Mouse (Mus musculus) Patski (cell line): ENCODE results near the gene Kcnc1. TPM values are rescaled to one million over a fixed set of nuclear protein-coding genes. Genes with fewer than 3 reads are reported as not detected.

Source experiments
- ATAC-seq: fragments of 100-300 bp; one replicate; pipeline ENCODE4 v1.8.0; 2021
- CTCF ChIA-PET: fragments of 350-600 bp; sonication (Branson Sonifier 250); formaldehyde crosslinking; loops from one replicate; lab custom pipeline; 2022; ENCODE audit warnings: inconsistent platforms; lab: Charles Lee
- POLR2A ChIA-PET: fragments of 350-600 bp; sonication (Branson Sonifier 250); formaldehyde crosslinking; loops from one replicate; lab custom pipeline; 2022; ENCODE audit warnings: antibody characterized with exemption, inconsistent platforms; lab: Charles Lee
- DNase-seq: peaks from one replicate; pipeline ENCODE4 v3.0.0-alpha.2; 2011; ENCODE audit warnings: low read depth, low spot score
- H3K27me3 ChIP-seq: fragments of 371-371 bp; one replicate; pipeline ENCODE4 v1.5.1; 2021
- CTCF ChIP-seq: fragments of 100-300 bp; IDR thresholded peaks from one replicate; pipeline ENCODE4 v1.5.1; 2021
- in situ Hi-C: fragments of 300-500 bp; cut with MboI; formaldehyde crosslinking; loops from 3 replicates; pipeline ENCODE4 v1.11.1; 2018; ENCODE audit warnings: low pct_unique_long_range_greater_than_20kb, mixed read lengths
- polyA plus RNA-seq: library from polyadenylated mRNA; unstranded; gene quantifications from one replicate; pipeline ENCODE4 v1.2.3, GENCODE M21; 2021

The Kcnc1 gene
- polyA plus RNA-seq, 1 experiment from 2014 or later, result 0.01 TPM

GRCm38 (mm10) chr7:46447473-46448165 lies 51.3 kb downstream of the Kcnc1 start:
- H3K27me3 ChIP-seq, result no peaks in the 10 kb centered on the region
- ChIA-PET POLR2A (no interaction called here), CTCF (no interaction called here)
- TF ChIP-seq CTCF, result no peak
- ATAC-seq (no peak), DNase-seq (no peak)
- in situ Hi-C loops, result no loop called here

GRCm38 (mm10) chr7:46448922-46449645 lies 52.8 kb downstream of the Kcnc1 start:
- in situ Hi-C loops, result no loop called here
- CTCF ChIA-PET, result interaction anchor here (0.6 to 0.8 kb wide), 2 partner anchors 56 to 158 kb away, joined by 3 read pairs; no protein-coding TSS in a partner anchor
- POLR2A ChIA-PET, result no interaction called here

GRCm38 (mm10) chr7:46453930-46454679 lies 57.8 kb downstream of the Kcnc1 start:
- CTCF ChIA-PET, result interaction anchor here (2.3 kb wide), 1 partner anchor 15 kb away, joined by 6 read pairs; no protein-coding TSS in a partner anchor

More at GRCm38 (mm10) chr7:46448922-46449645, 52.8 kb downstream of the Kcnc1 start:
- TF ChIP-seq CTCF, result no peak
- ATAC-seq (peak; percentile 55), DNase-seq (peak; percentile 33)
- H3K27me3 ChIP-seq, result no peaks in the 10 kb centered on the region

GRCm38 (mm10) chr7:46457889-46458288 lies 61.6 kb downstream of the Kcnc1 start:
- peak; percentile 4 for DNase-seq

More at GRCm38 (mm10) chr7:46453930-46454679, 57.8 kb downstream of the Kcnc1 start:
- TF ChIP-seq CTCF, result no peak
- POLR2A ChIA-PET, result no interaction called here
- DNase-seq, result no peak
- H3K27me3 ChIP-seq, result no peaks in the 10 kb centered on the region
- in situ Hi-C loops, result no loop called here
- ATAC-seq, result no peak

GRCm38 (mm10) chr7:46459200-46459599 lies 62.9 kb downstream of the Kcnc1 start:
- DNase-seq (no peak), ATAC-seq (no peak)
- ChIA-PET POLR2A (no interaction called here), CTCF (interaction anchor here (0.7 kb wide), 1 partner anchor 67 kb away, joined by 3 read pairs; no protein-coding TSS in a partner anchor)
- no peaks in the 10 kb centered on the region for H3K27me3 ChIP-seq
- no peak for TF ChIP-seq CTCF
- in situ Hi-C loops, result no loop called here

More at GRCm38 (mm10) chr7:46457889-46458288, 61.6 kb downstream of the Kcnc1 start:
- in situ Hi-C loops, result no loop called here
- no peak for TF ChIP-seq CTCF
- no peak for ATAC-seq
- no peaks in the 10 kb centered on the region for H3K27me3 ChIP-seq
- POLR2A ChIA-PET, result interaction anchor here (0.6 kb wide), 1 partner anchor 118 kb away, joined by 3 read pairs; no protein-coding TSS in a partner anchor
- CTCF ChIA-PET, result interaction anchor here (1.4 kb wide), 1 partner anchor 10 kb away, joined by 3 read pairs; no protein-coding TSS in a partner anchor

GRCm38 (mm10) chr7:46459605-46460245 lies 63.4 kb downstream of the Kcnc1 start:
- ChIA-PET CTCF (interaction anchor here (0.7 kb wide), 1 partner anchor 67 kb away, joined by 3 read pairs; no protein-coding TSS in a partner anchor), POLR2A (no interaction called here)
- ATAC-seq, result no peak
- no peak for TF ChIP-seq CTCF
- in situ Hi-C loops, result no loop called here
- H3K27me3 ChIP-seq, result no peaks in the 10 kb centered on the region
- no peak for DNase-seq

- no peaks in the 10 kb centered on the region for H3K27me3 ChIP-seq
- TF ChIP-seq CTCF, result no peak
- ChIA-PET CTCF (no interaction called here), POLR2A (no interaction called here)
- DNase-seq, result no peak
- in situ Hi-C loops, result no loop called here
- ATAC-seq, result no peak
Observed at GRCm38 (mm10) chr7:46462287-46462686, 66.0 kb downstream of the Kcnc1 start.

GRCm38 (mm10) chr7:46463136-46463535 lies 66.8 kb downstream of the Kcnc1 start:
- ATAC-seq (no peak), DNase-seq (no peak)
- ChIA-PET POLR2A (no interaction called here), CTCF (no interaction called here)
- in situ Hi-C loops, result no loop called here
- no peaks in the 10 kb centered on the region for H3K27me3 ChIP-seq
- no peak for TF ChIP-seq CTCF

GRCm38 (mm10) chr7:46466422-46466981 lies 70.2 kb downstream of the Kcnc1 start:
- no peak for TF ChIP-seq CTCF
- in situ Hi-C loops, result no loop called here
- no peaks in the 10 kb centered on the region for H3K27me3 ChIP-seq
- CTCF ChIA-PET, result interaction anchor here (0.8 to 2.0 kb wide), 3 partner anchors 15 to 43 kb away, joined by 3 to 5 read pairs (median 4); no protein-coding TSS in a partner anchor
- POLR2A ChIA-PET, result no interaction called here
- DNase-seq (no peak), ATAC-seq (no peak)
